Mouse (Mus musculus): ENCODE measurements around the gene Bmpr2. TPM values are rescaled to one million over a fixed set of nuclear protein-coding genes. Genes with fewer than 3 reads are reported as not detected.
A peak's percentile ranks its signal among the peaks of the same experiment; 100 is the strongest.

Gene Bmpr2
- polyA plus RNA-seq, 1 experiment from 2014 or later, result 7.0 TPM

GRCm38 (mm10) chr1:59906819-59907521 is 143.8 kb downstream of the Bmpr2 start:
- H3K27ac ChIP-seq, result no peak overlapping the region
- H3K9me3 ChIP-seq, result no peaks in the 10 kb centered on the region
- H3K4me1 ChIP-seq, result peaks cover 1% of the 10 kb centered on the region; the same call in 1 of the 2 replicates
- H3K27me3 ChIP-seq (ENCODE audit: insufficient read depth, poor library complexity, severe bottlenecking), result no peaks in the 10 kb centered on the region
- no peak for DNase-seq (ENCODE audit: low spot score)
- no peaks in the 10 kb centered on the region for H3K36me3 ChIP-seq
- H3K4me3 ChIP-seq, result no peak overlapping the region
- WGBS, result 83% methylated on average over 13 of the region's 13 CpGs

- 33% methylated on average over 2 of the region's 2 CpGs for WGBS
- no peaks in the 10 kb centered on the region for H3K27me3 ChIP-seq (ENCODE audit: insufficient read depth, poor library complexity, severe bottlenecking)
- H3K4me1 ChIP-seq, result no peaks in the 10 kb centered on the region
- no peaks in the 10 kb centered on the region for H3K36me3 ChIP-seq
- no peak for DNase-seq (ENCODE audit: low spot score)
- no peak overlapping the region for H3K4me3 ChIP-seq
- H3K27ac ChIP-seq, result no peak overlapping the region
- H3K9me3 ChIP-seq, result no peaks in the 10 kb centered on the region
Measured at GRCm38 (mm10) chr1:59907700-59908099, 144.5 kb downstream of the Bmpr2 start.

GRCm38 (mm10) chr1:59910941-59911340 is 147.7 kb downstream of the Bmpr2 start:
- H3K27ac ChIP-seq, result no peak overlapping the region
- no peaks in the 10 kb centered on the region for H3K27me3 ChIP-seq (ENCODE audit: insufficient read depth, poor library complexity, severe bottlenecking)
- H3K9me3 ChIP-seq, result no peaks in the 10 kb centered on the region
- no peaks in the 10 kb centered on the region for H3K36me3 ChIP-seq
- DNase-seq (ENCODE audit: low spot score), result no peak
- WGBS, result 84% methylated on average over 1 of the region's 1 CpGs
- H3K4me3 ChIP-seq, result no peak overlapping the region
- H3K4me1 ChIP-seq, result peaks cover 22% of the 10 kb centered on the region

GRCm38 (mm10) chr1:59912413-59913157 is 149.4 kb downstream of the Bmpr2 start, which contains the start of gene Fam117b:
Gene Fam117b, plus strand, starts transcription at chr1:59913006.
- peaks cover 22% of the 10 kb centered on the region for H3K4me1 ChIP-seq
- peak within 1 kb of the TSS; percentile 99 for H3K4me3 ChIP-seq
- no peaks in the 10 kb centered on the region for H3K27me3 ChIP-seq (ENCODE audit: insufficient read depth, poor library complexity, severe bottlenecking)
- WGBS, result under 1% methylated on average over 72 of the region's 72 CpGs
- H3K36me3 ChIP-seq, result no peaks in the 10 kb centered on the region
- no peaks in the 10 kb centered on the region for H3K9me3 ChIP-seq
- peak; percentile 99 for DNase-seq (ENCODE audit: low spot score)
- H3K27ac ChIP-seq, result peak within 1 kb of the TSS; percentile 98

- peak overlapping the region; percentile 98 for H3K27ac ChIP-seq
- under 1% methylated on average over 80 of the region's 98 CpGs for WGBS
- no peaks in the 10 kb centered on the region for H3K27me3 ChIP-seq (ENCODE audit: insufficient read depth, poor library complexity, severe bottlenecking)
- peaks cover 26% of the 10 kb centered on the region for H3K4me1 ChIP-seq
- no peaks in the 10 kb centered on the region for H3K9me3 ChIP-seq
- DNase-seq (ENCODE audit: low spot score), result peak; percentile 77
- no peaks in the 10 kb centered on the region for H3K36me3 ChIP-seq
- peak overlapping the region; percentile 99 for H3K4me3 ChIP-seq
Measured at GRCm38 (mm10) chr1:59913195-59913868, 150.1 kb downstream of the Bmpr2 start.

GRCm38 (mm10) chr1:59913869-59914225 is 150.6 kb downstream of the Bmpr2 start:
- H3K36me3 ChIP-seq, result no peaks in the 10 kb centered on the region
- peaks cover 26% of the 10 kb centered on the region for H3K4me1 ChIP-seq
- H3K27me3 ChIP-seq (ENCODE audit: insufficient read depth, poor library complexity, severe bottlenecking), result no peaks in the 10 kb centered on the region
- H3K9me3 ChIP-seq, result no peaks in the 10 kb centered on the region
- peak overlapping the region; percentile 99 for H3K4me3 ChIP-seq
- peak overlapping the region; percentile 98 for H3K27ac ChIP-seq
- 8% methylated on average over 12 of the region's 12 CpGs for WGBS
- peak; percentile 77 for DNase-seq (ENCODE audit: low spot score)

- Histone ChIP-seq H3K27ac (no peak overlapping the region), H3K9me3 (no peaks in the 10 kb centered on the region), H3K27me3 (ENCODE audit: insufficient read depth, poor library complexity, severe bottlenecking) (no peaks in the 10 kb centered on the region), H3K4me1 (peaks cover 26% of the 10 kb centered on the region), H3K4me3 (peak overlapping the region; percentile 99), H3K36me3 (no peaks in the 10 kb centered on the region)
- 58% methylated on average over 3 of the region's 3 CpGs for WGBS
- no peak for DNase-seq (ENCODE audit: low spot score)
Measured at GRCm38 (mm10) chr1:59914799-59915198, 151.6 kb downstream of the Bmpr2 start.

- H3K9me3 ChIP-seq, result no peaks in the 10 kb centered on the region
- no peak overlapping the region for H3K4me3 ChIP-seq
- H3K4me1 ChIP-seq, result peaks cover 26% of the 10 kb centered on the region
- H3K27ac ChIP-seq, result no peak overlapping the region
- no peaks in the 10 kb centered on the region for H3K36me3 ChIP-seq
- DNase-seq (ENCODE audit: low spot score), result no peak
- no peaks in the 10 kb centered on the region for H3K27me3 ChIP-seq (ENCODE audit: insufficient read depth, poor library complexity, severe bottlenecking)
- WGBS, result 87% methylated on average over 10 of the region's 10 CpGs
Measured at GRCm38 (mm10) chr1:59915843-59916610, 152.8 kb downstream of the Bmpr2 start.

- Histone ChIP-seq H3K9me3 (no peaks in the 10 kb centered on the region), H3K36me3 (no peaks in the 10 kb centered on the region), H3K4me3 (no peak overlapping the region), H3K27ac (no peak overlapping the region), H3K27me3 (ENCODE audit: insufficient read depth, poor library complexity, severe bottlenecking) (no peaks in the 10 kb centered on the region), H3K4me1 (peaks cover 26% of the 10 kb centered on the region)
- WGBS, result 76% methylated on average over 3 of the region's 3 CpGs
- no peak for DNase-seq (ENCODE audit: low spot score)
Measured at GRCm38 (mm10) chr1:59917401-59917800, 154.2 kb downstream of the Bmpr2 start.

GRCm38 (mm10) chr1:59918075-59918474 is 154.9 kb downstream of the Bmpr2 start:
- Histone ChIP-seq H3K4me1 (peaks cover 26% of the 10 kb centered on the region), H3K36me3 (no peaks in the 10 kb centered on the region), H3K27ac (no peak overlapping the region), H3K27me3 (ENCODE audit: insufficient read depth, poor library complexity, severe bottlenecking) (no peaks in the 10 kb centered on the region), H3K4me3 (no peak overlapping the region), H3K9me3 (no peaks in the 10 kb centered on the region)
- no peak for DNase-seq (ENCODE audit: low spot score)

GRCm38 (mm10) chr1:59923201-59923600 is 160.0 kb downstream of the Bmpr2 start:
- no peak overlapping the region for H3K27ac ChIP-seq
- DNase-seq (ENCODE audit: low spot score), result no peak

GRCm38 (mm10) chr1:59923673-59924072 is 160.5 kb downstream of the Bmpr2 start:
- WGBS, result 83% methylated on average over 1 of the region's 1 CpGs
- no peaks in the 10 kb centered on the region for H3K27me3 ChIP-seq (ENCODE audit: insufficient read depth, poor library complexity, severe bottlenecking)

More at GRCm38 (mm10) chr1:59923201-59923600, 160.0 kb downstream of the Bmpr2 start:
- Histone ChIP-seq H3K36me3 (no peaks in the 10 kb centered on the region), H3K4me1 (peaks cover 13% of the 10 kb centered on the region), H3K4me3 (no peak overlapping the region), H3K27me3 (ENCODE audit: insufficient read depth, poor library complexity, severe bottlenecking) (no peaks in the 10 kb centered on the region), H3K9me3 (no peaks in the 10 kb centered on the region)
- 71% methylated on average over 1 of the region's 1 CpGs for WGBS

More at GRCm38 (mm10) chr1:59923673-59924072, 160.5 kb downstream of the Bmpr2 start:
- Histone ChIP-seq H3K36me3 (no peaks in the 10 kb centered on the region), H3K9me3 (no peaks in the 10 kb centered on the region), H3K4me1 (peaks cover 12% of the 10 kb centered on the region), H3K4me3 (no peak overlapping the region), H3K27ac (no peak overlapping the region)
- DNase-seq (ENCODE audit: low spot score), result no peak

Measured in heart, embryonic 10.5 days (tissue).